Mouse (Mus musculus) CH12.LX (cell line): ENCODE data around the gene Fkbp3.
"Not testable (repeated sequence)": the region's sequence is repeated elsewhere in the genome, so short reads cannot be mapped to it uniquely, and the experiment has no call there.

Experiments used
- BHLHE40 ChIP-seq: IDR thresholded peaks from 2 replicates; pipeline ENCODE4 v1.6.1; 2011; ENCODE audit warnings: mild to moderate bottlenecking, low read depth, low read length, improper control_type of control experiment
- CHD1 ChIP-seq: IDR thresholded peaks from 2 replicates; pipeline ENCODE4 v1.6.1; 2012; ENCODE audit warnings: low read depth, low read length, improper control_type of control experiment, inconsistent platforms
- MYC ChIP-seq: IDR thresholded peaks from 2 replicates; pipeline ENCODE4 v1.6.1; 2011; ENCODE audit warnings: low read depth, mild to moderate bottlenecking, improper control_type of control experiment, low read length
- NRF1 ChIP-seq: IDR thresholded peaks from 2 replicates; pipeline ENCODE4 v1.6.1; 2014; ENCODE audit warnings: low read depth, mild to moderate bottlenecking, inconsistent platforms, low read length, improper control_type of control experiment, moderate library complexity
- TBP ChIP-seq: conservative IDR thresholded peaks from 2 replicates; pipeline ENCODE4 v1.6.1; 2011; ENCODE audit warnings: low read depth, low read length, improper control_type of control experiment
- ZMIZ1 ChIP-seq: IDR thresholded peaks from 2 replicates; pipeline ENCODE4 v1.6.1; 2012; ENCODE audit warnings: low read depth, mild to moderate bottlenecking, inconsistent platforms, low read length, improper control_type of control experiment

- not testable (repeated sequence) for TF ChIP-seq MYC, BHLHE40, ZMIZ1, TBP, CHD1, NRF1
Observed at GRCm38 (mm10) chr12:65114978-65115377, 41.2 kb upstream of the Fkbp3 start.
